Mouse (Mus musculus) midbrain, embryonic 10.5 days (tissue): ENCODE results near the gene Olfr1370. TPM values are rescaled to one million over a fixed set of nuclear protein-coding genes. Genes with fewer than 3 reads are reported as not detected.

Source experiments
- polyA plus RNA-seq: library from polyadenylated mRNA; unstranded; fragments of >200 nt; fragmentation: Nextera tagmentation; extraction: Ambion mirVana; gene quantifications from 2 replicates; pipeline ENCODE4 v1.2.1, GENCODE M21; 2016

Gene Olfr1370
- polyA plus RNA-seq, 1 experiment from 2014 or later, result not detected

Other genes starting within 250 kb of the Olfr1370 start
- 0.06 and 0.07 TPM in 2 replicates for gene Olfr1369-ps1, start 36.5 kb upstream of the Olfr1370 start, polyA plus RNA-seq
- not detected in 2 replicates for gene Olfr263, start 54.7 kb upstream of the Olfr1370 start, polyA plus RNA-seq
- not detected in 2 replicates for gene Olfr1368, start 70.9 kb upstream of the Olfr1370 start, polyA plus RNA-seq
- 146 and 162 TPM in 2 replicates for gene Trim27, start 104.5 kb upstream of the Olfr1370 start, polyA plus RNA-seq
- gene Gpx5, start 217.8 kb upstream of the Olfr1370 start, polyA plus RNA-seq, result not detected in 2 replicates
- gene Gpx6, start 237.2 kb upstream of the Olfr1370 start, polyA plus RNA-seq, result 0.09 TPM in 1 of 2 replicates, not detected in the other